In genomic region chr3:79810563-79810962, GRCm38 (mm10) we compare ENCODE assay signal across 22 mouse cellular contexts. TPM values are rescaled to one million over a fixed set of nuclear protein-coding genes. Genes with fewer than 3 reads are reported as not detected.
"Had no signal": no experiment of that assay in that cellular context is flagged by ENCODE, and none has a peak within 500 bp of the region (broad histone marks: within the 10 kb centered on the region; RNA-seq: fewer than 3 reads in every experiment).

No protein-coding gene starts in this region.

- ATAC-seq: lung, postnatal 0 days; midbrain, embryonic 16.5 days had no signal

- H3K4me3 ChIP-seq: lung, embryonic 15.5 days; midbrain, embryonic 10.5 days; midbrain, embryonic 12.5 days; myocyte; neural tube, embryonic 13.5 days; neural tube, embryonic 15.5 days had no signal

- H3K27me3 ChIP-seq: lung, embryonic 15.5 days; midbrain, embryonic 12.5 days; neural tube, embryonic 13.5 days; neural tube, embryonic 15.5 days had no signal

- H3K9me3 ChIP-seq: lung, embryonic 15.5 days; midbrain, embryonic 10.5 days; midbrain, embryonic 12.5 days; neural tube, embryonic 13.5 days; neural tube, embryonic 15.5 days had no signal

- DNase-seq: lung, adult 2 months; lung, postnatal 14 days; lung, postnatal 36 days; midbrain, embryonic 14.5 days; retina, postnatal 1 day; right cerebral cortex, adult 18-20 months; right cerebral cortex, postnatal 25 days; right cerebral cortex, postnatal 4 days; spleen, adult 18-20 months; thymus, adult 18-20 months; thymus, postnatal 14 days; thymus, postnatal 36 days had no signal

- H3K4me1 ChIP-seq: lung, embryonic 15.5 days; midbrain, embryonic 10.5 days had no signal

- H3K27ac ChIP-seq: lung, embryonic 15.5 days; macrophage; midbrain, embryonic 10.5 days; midbrain, embryonic 12.5 days; neural tube, embryonic 13.5 days; neural tube, embryonic 15.5 days had no signal

- H3K36me3 ChIP-seq: lung, embryonic 15.5 days; midbrain, embryonic 10.5 days; midbrain, embryonic 12.5 days; neural tube, embryonic 13.5 days; neural tube, embryonic 15.5 days had no signal

RNA-seq across cellular contexts. Expression of gene Tmem144, which starts 42.0 kb away (rescaled TPM):
- total RNA-seq: megakaryocyte-erythroid progenitor cell, adult 5-6 weeks had no signal
